Mouse (Mus musculus): ENCODE measurements around the gene Tekt3.

DNA sequence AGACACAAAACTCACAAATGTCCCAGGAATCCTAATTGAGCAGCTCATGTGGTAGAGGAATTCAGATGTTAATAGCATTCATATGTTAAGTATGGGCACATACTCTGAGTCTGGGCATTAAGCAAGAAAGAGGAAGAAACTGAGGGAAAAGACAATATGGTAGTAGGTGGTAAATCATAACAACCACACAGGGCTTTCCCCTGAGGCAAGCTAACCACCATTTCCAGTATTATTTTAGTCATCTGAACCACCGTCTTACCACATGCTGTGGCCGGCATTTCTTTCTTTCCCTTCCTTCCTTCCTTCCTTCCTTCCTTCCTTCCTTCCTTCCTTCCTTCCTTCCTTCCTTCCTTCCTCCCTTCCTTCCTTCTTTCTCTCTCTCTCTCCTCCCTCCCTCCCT is 60.8 kb downstream of the Tekt3 start:
- TF ChIP-seq CTCF (IDR thresholded peaks at IDR 0.05; ENCODE audit: extremely low read depth, insufficient read depth, low read length) (no peak), POLR2A (IDR thresholded peaks at IDR 0.05; ENCODE audit: extremely low read depth, insufficient read depth, low read length) (no peak)
